ENCODE assay signal across 9 mouse cellular contexts in genomic region chr2:59611216-59611810, GRCm38 (mm10). TPM values are rescaled to one million over a fixed set of nuclear protein-coding genes. Genes with fewer than 3 reads are reported as not detected.
DNase-seq lines count a peak whose midpoint lies in the region; ATAC-seq and TF ChIP-seq lines count a peak whose summit lies in the region.
"Had no signal": no experiment of that assay in that cellular context is flagged by ENCODE, and none has a peak within 500 bp of the region (broad histone marks: within the 10 kb centered on the region; RNA-seq: fewer than 3 reads in every experiment).

No protein-coding gene starts in this region.

- no peaks in the 10 kb centered on the region for H3K9me3 ChIP-seq in heart, embryonic 12.5 days (replicated peaks)
- H3K9me3 ChIP-seq in ES-Bruce4 (replicated peaks; ENCODE audit: control insufficient read depth, insufficient read depth, low read length, poor library complexity, severe bottlenecking): no peaks in the 10 kb centered on the region
- H3K9me3 ChIP-seq in forebrain, embryonic 15.5 days: no peaks in the 10 kb centered on the region
- H3K9me3 ChIP-seq: G1E had no signal

- no peak for TF ChIP-seq EP300 in ES-Bruce4 (IDR thresholded peaks at IDR 0.05; ENCODE audit: insufficient read depth, low read depth, low read length)

- H3K4me3 ChIP-seq in heart, embryonic 12.5 days: peak overlapping the region; percentile 81
- H3K4me3 ChIP-seq in ES-Bruce4 (ENCODE audit: low read depth, low read length) (peak overlapping the region; percentile 69), macrophage (ENCODE audit: inconsistent target) (peak overlapping the region; percentile 22; the same call in 1 of the 2 replicates)
- H3K4me3 ChIP-seq in forebrain, embryonic 15.5 days: peak overlapping the region; percentile 94

- WGBS in heart, embryonic 12.5 days: 1% methylated on average over 14 of the region's 14 CpGs
- WGBS in forebrain, embryonic 15.5 days: under 1% methylated on average over 14 of the region's 14 CpGs
- 17% methylated on average over 14 of the region's 14 CpGs for WGBS in macrophage (ENCODE audit: missing documents)

- H3K79me2 ChIP-seq in macrophage (ENCODE audit: inconsistent target): peaks cover 20% of the 10 kb centered on the region; the same call in 1 of the 2 replicates

- H3K27ac ChIP-seq in heart, embryonic 12.5 days (ENCODE audit: poor library complexity, severe bottlenecking): peak overlapping the region; percentile 95
- H3K27ac ChIP-seq in ES-Bruce4 (ENCODE audit: insufficient read depth, low read length) (peak overlapping the region; percentile 84), macrophage (no peak overlapping the region)
- H3K27ac ChIP-seq in forebrain, embryonic 15.5 days (replicated peaks): peak overlapping the region; percentile 78

- peak overlapping the region; percentile 86 for H3K4me2 ChIP-seq in heart, embryonic 12.5 days
- peak overlapping the region; percentile 100 for H3K4me2 ChIP-seq in forebrain, embryonic 15.5 days (replicated peaks)

- DNase-seq in heart, adult 18-20 months: no peak
- no peak for DNase-seq in layer of hippocampus, adult 9-11 months
- DNase-seq in adrenal gland, postnatal 10 days: no peak

- H3K9ac ChIP-seq in heart, embryonic 12.5 days: peak overlapping the region; percentile 92
- peak overlapping the region; percentile 92 for H3K9ac ChIP-seq in ES-Bruce4 (ENCODE audit: low read depth, poor library complexity, severe bottlenecking)
- peak overlapping the region; percentile 78 for H3K9ac ChIP-seq in forebrain, embryonic 15.5 days (replicated peaks)

- TF ChIP-seq CTCF in ES-Bruce4 (IDR thresholded peaks at IDR 0.05; ENCODE audit: low read depth, low read length): no peak

- no peaks in the 10 kb centered on the region for H3K27me3 ChIP-seq in heart, embryonic 12.5 days (replicated peaks)
- no peaks in the 10 kb centered on the region for H3K27me3 ChIP-seq in ES-Bruce4 (ENCODE audit: control insufficient read depth, insufficient read depth, low read length, poor library complexity, severe bottlenecking)
- H3K27me3 ChIP-seq in forebrain, embryonic 15.5 days: no peaks in the 10 kb centered on the region

- H3K36me3 ChIP-seq in heart, embryonic 12.5 days: no peaks in the 10 kb centered on the region
- H3K36me3 ChIP-seq in ES-Bruce4 (ENCODE audit: control insufficient read depth, insufficient read depth, low read length, poor library complexity, severe bottlenecking) (no peaks in the 10 kb centered on the region), macrophage (ENCODE audit: inconsistent target) (no peaks in the 10 kb centered on the region)
- no peaks in the 10 kb centered on the region for H3K36me3 ChIP-seq in forebrain, embryonic 15.5 days
- H3K36me3 ChIP-seq: G1E had no signal

- no peak for TF ChIP-seq POLR2A in ES-Bruce4 (IDR thresholded peaks at IDR 0.05; ENCODE audit: insufficient read depth, low read length)

- no peak; the same call in 1 of the 2 replicates for ATAC-seq in heart, embryonic 12.5 days (ENCODE audit: insufficient number of reproducible peaks, low FRiP score)
- no peak for ATAC-seq in forebrain, embryonic 15.5 days (replicated peaks)
- ATAC-seq in monocyte, adult 5-6 weeks (replicated peaks; ENCODE audit: insufficient number of reproducible peaks, low FRiP score, low TSS enrichment, poor library complexity, severe bottlenecking): no peak

- peaks cover 36% of the 10 kb centered on the region for H3K4me1 ChIP-seq in heart, embryonic 12.5 days (replicated peaks)
- H3K4me1 ChIP-seq in ES-Bruce4 (ENCODE audit: control insufficient read depth, insufficient read depth, low read length): no peaks in the 10 kb centered on the region
- H3K4me1 ChIP-seq in forebrain, embryonic 15.5 days: peaks cover 22% of the 10 kb centered on the region

RNA-seq across cellular contexts. Expression of gene Tanc1, which starts 0.5 kb away (rescaled TPM):
- 37.4 and 40.9 TPM in 2 replicates for polyA plus RNA-seq in heart, embryonic 12.5 days (2016; fragmentation: Nextera tagmentation; extraction: Ambion mirVana)
- total RNA-seq in heart, adult 18-20 months (2021): 10 to 100 TPM; 31.5 to 34.4 TPM
- 55.2 and 62.4 TPM in 2 replicates for polyA plus RNA-seq in ES-Bruce4 (2011; ENCODE audit: insufficient read depth, insufficient read length, low read depth, missing spikeins)
- 9.1 and 10.7 TPM in 2 replicates for polyA plus RNA-seq in forebrain, embryonic 15.5 days (2015; fragmentation: Nextera tagmentation; extraction: Ambion mirVana)
- total RNA-seq in macrophage (2018; cell fraction: chromatin; rRNA removed): 10 to 100 TPM; 11.9 to 97.4 (median 23.4) TPM
- 1 to 10 TPM; 2.7 to 6.9 (median 4.5) TPM for total RNA-seq in macrophage (2018; cell fraction: cytosol; rRNA removed)
- 10 to 100 TPM in 15 of 26 experiments, 1 to 10 TPM in 11; 5.8 to 83.7 (median 10.2) TPM for total RNA-seq in macrophage (2018; cell fraction: nucleus; rRNA removed)
- polyA plus RNA-seq in macrophage (2018): 4.6 to 7.0 TPM (median 5.8 TPM) in 3 replicates
- 4.3 to 14.2 TPM (median 6.8 TPM) in 3 replicates for total RNA-seq in monocyte, adult 5-6 weeks (2017)
- 10 to 100 TPM; 18.9 to 31.4 TPM for total RNA-seq in adrenal gland, postnatal 10 days (2021)

Comparison
In these comparisons a context has a peak if more than half of its experiments do, and no peak if none do; other contexts are left out.
1. H3K4me3 ChIP-seq: peak in every context shown above with its lines; median percentile 94 in forebrain, embryonic 15.5 days; 81 in heart, embryonic 12.5 days; 69 in ES-Bruce4; 22 in macrophage.